Mouse (Mus musculus) G1E-ER4 (cell line): ENCODE measurements around the gene Cox6b1. TPM values are rescaled to one million over a fixed set of nuclear protein-coding genes. Genes with fewer than 3 reads are reported as not detected.

Experiments used
- GATA1 ChIP-seq: IDR thresholded peaks from one replicate; pipeline ENCODE4 v1.8.0; 2012; ENCODE audit warnings: low read length, inconsistent platforms
- polyA plus RNA-seq: library from polyadenylated mRNA; stranded (reverse); fragments of >175 nt; gene quantifications from 2 replicates; pipeline ENCODE4 v1.2.3, GENCODE M21; 2012

Cox6b1 gene
- 98.1 and 264 TPM in 2 replicates for polyA plus RNA-seq

GRCm38 (mm10) chr7:30625530-30626384 is at the start of gene Cox6b1:
Cox6b1 (minus strand) TSS chr7:30626151.
- TF ChIP-seq GATA1 = no peak

GRCm38 (mm10) chr7:30671480-30671879 is 45.5 kb upstream of the Cox6b1 start, which contains the start of gene Pmis2:
Pmis2 (minus strand) TSS chr7:30671605.
- no peak for TF ChIP-seq GATA1

GRCm38 (mm10) chr7:30669229-30669628 is 43.3 kb upstream of the Cox6b1 start:
- no peak for TF ChIP-seq GATA1

- TF ChIP-seq GATA1 = no peak
Observed at GRCm38 (mm10) chr7:30665321-30665720, 39.4 kb upstream of the Cox6b1 start.

- no peak for TF ChIP-seq GATA1
Observed at GRCm38 (mm10) chr7:30664529-30665200, 38.7 kb upstream of the Cox6b1 start, which contains the start of gene Haus5. Haus5 (minus strand) TSS chr7:30664994.

GRCm38 (mm10) chr7:30649591-30650540 is 23.9 kb upstream of the Cox6b1 start, which contains the start of gene Rbm42:
Rbm42 (minus strand) TSS chr7:30650317.
- no peak for TF ChIP-seq GATA1

GRCm38 (mm10) chr7:30639083-30639482 is 13.1 kb upstream of the Cox6b1 start:
- TF ChIP-seq GATA1 = no peak

GRCm38 (mm10) chr7:30636395-30636794 is 10.4 kb upstream of the Cox6b1 start:
- no peak for TF ChIP-seq GATA1

- no peak for TF ChIP-seq GATA1
Observed at GRCm38 (mm10) chr7:30635752-30636151, 9.8 kb upstream of the Cox6b1 start, which contains the start of gene Etv2. Etv2 (minus strand) TSS chr7:30635852.

GRCm38 (mm10) chr7:30634621-30635020 is 8.7 kb upstream of the Cox6b1 start:
- TF ChIP-seq GATA1 = no peak

- TF ChIP-seq GATA1 = no peak
Observed at GRCm38 (mm10) chr7:30633762-30634412, 7.9 kb upstream of the Cox6b1 start.

- no peak for TF ChIP-seq GATA1
Observed at GRCm38 (mm10) chr7:30629013-30629412, 3.1 kb upstream of the Cox6b1 start.

- TF ChIP-seq GATA1 = no peak
Observed at GRCm38 (mm10) chr7:30626647-30627046, 696 bp upstream of the Cox6b1 start.

GRCm38 (mm10) chr7:30619202-30619601 is 6.7 kb downstream of the Cox6b1 start:
- no peak for TF ChIP-seq GATA1

- TF ChIP-seq GATA1 = no peak
Observed at GRCm38 (mm10) chr7:30618658-30619057, 7.3 kb downstream of the Cox6b1 start.
